19 mouse cellular contexts compared by ENCODE assay signal in genomic region chr4:45305536-45305935, GRCm38 (mm10). TPM values are rescaled to one million over a fixed set of nuclear protein-coding genes. Genes with fewer than 3 reads are reported as not detected.
DNase-seq lines count a peak whose midpoint lies in the region; ATAC-seq lines count a peak whose summit lies in the region.
"Had no signal": no experiment of that assay in that cellular context is flagged by ENCODE, and none has a peak within 500 bp of the region (broad histone marks: within the 10 kb centered on the region; RNA-seq: fewer than 3 reads in every experiment).

No protein-coding gene starts in this region.

- H3K9me3 ChIP-seq in heart, embryonic 12.5 days (replicated peaks), result no peaks in the 10 kb centered on the region; the same call in 1 of the 2 replicates
- H3K9me3 ChIP-seq in heart, embryonic 10.5 days, result no peaks in the 10 kb centered on the region
- H3K9me3 ChIP-seq: G1E had no signal

- no peaks in the 10 kb centered on the region for H3K4me1 ChIP-seq in heart, embryonic 12.5 days (replicated peaks)
- H3K4me1 ChIP-seq in heart, embryonic 10.5 days, result no peaks in the 10 kb centered on the region

- H3K4me3 ChIP-seq in heart, embryonic 12.5 days, result no peak overlapping the region
- no peak overlapping the region for H3K4me3 ChIP-seq in heart, embryonic 10.5 days

- no peaks in the 10 kb centered on the region for H3K27me3 ChIP-seq in heart, embryonic 12.5 days (replicated peaks)
- no peaks in the 10 kb centered on the region for H3K27me3 ChIP-seq in heart, embryonic 10.5 days (ENCODE audit: insufficient read depth, poor library complexity, severe bottlenecking)
- H3K27me3 ChIP-seq: CH12.LX, Patski had no signal

- peaks cover 77% of the 10 kb centered on the region for H3K36me3 ChIP-seq in heart, embryonic 12.5 days
- peaks cover 78% of the 10 kb centered on the region for H3K36me3 ChIP-seq in heart, embryonic 10.5 days

- H3K4me2 ChIP-seq in heart, embryonic 12.5 days, result no peak overlapping the region

- peak; percentile 70 for DNase-seq in heart, adult 11 months
- peak; percentile 71 for DNase-seq in heart, embryonic 10.5 days (ENCODE audit: low spot score)
- no peak for DNase-seq in heart, postnatal 14 days
- DNase-seq: adrenal gland, adult 2 months; adrenal gland, adult 8-10 months; adrenal gland, postnatal 10 days; adrenal gland, postnatal 14 days; adrenal gland, postnatal 25 days; adrenal gland, postnatal 36 days; B cell, adult 2 months; cerebellum, adult 11 months; cerebellum, adult 11-12 months; cerebellum, adult 18-20 months had no signal

- intact Hi-C loops in heart, postnatal 14 days (cut with DNase I), result no loop called here

- no peak overlapping the region for H3K27ac ChIP-seq in heart, embryonic 12.5 days (ENCODE audit: poor library complexity, severe bottlenecking)
- H3K27ac ChIP-seq in heart, embryonic 10.5 days, result no peak overlapping the region

- ATAC-seq in heart, embryonic 12.5 days (ENCODE audit: insufficient number of reproducible peaks, low FRiP score), result no peak
- ATAC-seq: activated CD4-positive, CD25-positive, alpha-beta regulatory T cell, adult 4 months; CD4-positive, CD25-positive, alpha-beta regulatory T cell, adult 4 months; Patski had no signal

- no peak overlapping the region for H3K9ac ChIP-seq in heart, embryonic 12.5 days

- 91% methylated on average over 14 of the region's 14 CpGs for WGBS in heart, embryonic 12.5 days
- WGBS in heart, embryonic 10.5 days, result 95% methylated on average over 14 of the region's 14 CpGs

RNA-seq across cellular contexts. Expression of gene Trmt10b, which starts 8.6 kb away (rescaled TPM):
- 9.3 and 10.1 TPM in 2 replicates for polyA plus RNA-seq in heart, embryonic 12.5 days (2016; fragmentation: Nextera tagmentation; extraction: Ambion mirVana)
- polyA plus RNA-seq in heart, embryonic 10.5 days (2016; fragmentation: Nextera tagmentation; extraction: Ambion mirVana), result 11.9 and 17.0 TPM in 2 replicates
- 1 to 10 TPM; 4.0 to 5.6 TPM for total RNA-seq in heart, postnatal 14 days (2021)

RNA-seq across cellular contexts. Expression of gene Dcaf10, which starts 36.4 kb away (rescaled TPM):
- 12.8 and 15.6 TPM in 2 replicates for polyA plus RNA-seq in heart, embryonic 12.5 days (2016; fragmentation: Nextera tagmentation; extraction: Ambion mirVana)
- 9.1 and 9.9 TPM in 2 replicates for polyA plus RNA-seq in heart, embryonic 10.5 days (2016; fragmentation: Nextera tagmentation; extraction: Ambion mirVana)
- 10 to 100 TPM; 18.1 to 19.0 TPM for total RNA-seq in heart, postnatal 14 days (2021)

RNA-seq across cellular contexts. Expression of gene Exosc3, which starts 37.0 kb away (rescaled TPM):
- polyA plus RNA-seq in heart, embryonic 12.5 days (2016; fragmentation: Nextera tagmentation; extraction: Ambion mirVana), result 36.6 and 37.0 TPM in 2 replicates
- 51.1 and 84.1 TPM in 2 replicates for polyA plus RNA-seq in heart, embryonic 10.5 days (2016; fragmentation: Nextera tagmentation; extraction: Ambion mirVana)
- 10 to 100 TPM; 12.2 to 13.8 TPM for total RNA-seq in heart, postnatal 14 days (2021)

Comparison
In these comparisons a context has a peak if more than half of its experiments do, and no peak if none do; other contexts are left out.
1. DNase-seq: peak in heart, adult 11 months (single experiment) and heart, embryonic 10.5 days (single experiment); none in heart, postnatal 14 days (0 of 2).